Mouse (Mus musculus) heart, embryonic 13.5 days (tissue): Measurements from ENCODE around the gene Phgr1. TPM values are rescaled to one million over a fixed set of nuclear protein-coding genes. Genes with fewer than 3 reads are reported as not detected.

Experiments
- ATAC-seq: fragments of 200-750 bp; cut with Nextera tagmentation; 2 replicates; pipeline ENCODE4 v1.8.0; 2017; ENCODE audit warnings: moderate TSS enrichment; ENCODE audit not compliant: insufficient number of reproducible peaks, low FRiP score, low TSS enrichment; ENCODE audit errors: extremely low read depth
- H3K27ac ChIP-seq: fragments of 300-500 bp; sonication (generic); replicated peaks from 2 replicates; pipeline ENCODE4 v1.5.1; 2015; ENCODE audit warnings: moderate library complexity, mild to moderate bottlenecking, inconsistent platforms
- H3K27me3 ChIP-seq: fragments of 300-500 bp; sonication (generic); replicated peaks from 2 replicates; pipeline ENCODE4 v1.6.1; 2015; ENCODE audit warnings: mild to moderate bottlenecking, inconsistent platforms
- H3K36me3 ChIP-seq: fragments of 300-500 bp; sonication (generic); 2 replicates; pipeline ENCODE4 v1.6.1; 2015; ENCODE audit warnings: mild to moderate bottlenecking, inconsistent platforms
- H3K4me1 ChIP-seq: fragments of 300-500 bp; sonication (generic); 2 replicates; pipeline ENCODE4 v1.6.1; 2015; ENCODE audit warnings: inconsistent platforms
- H3K4me2 ChIP-seq: fragments of 300-500 bp; sonication (generic); 2 replicates; pipeline ENCODE4 v1.6.1; 2015; ENCODE audit warnings: inconsistent platforms, mild to moderate bottlenecking, moderate library complexity
- H3K4me3 ChIP-seq: fragments of 300-500 bp; sonication (generic); 2 replicates; pipeline ENCODE4 v1.5.1; 2015; ENCODE audit warnings: moderate library complexity, mild to moderate bottlenecking, inconsistent platforms
- H3K9ac ChIP-seq: fragments of 300-500 bp; sonication (generic); 2 replicates; pipeline ENCODE4 v1.6.1; 2015; ENCODE audit warnings: inconsistent platforms, mild to moderate bottlenecking, moderate library complexity
- H3K9me3 ChIP-seq: fragments of 300-500 bp; sonication (generic); 2 replicates; pipeline ENCODE4 v1.6.1; 2016; ENCODE audit warnings: inconsistent platforms
- WGBS: fragments of 180-500 bp; shearing (Covaris S2); methylation state at CpG from one replicate; pipeline ENCODE4 v1.1.7; 2015; ENCODE audit warnings: mixed read lengths; 5-methylcytosine and 5-hydroxymethylcytosine counted together
- polyA plus RNA-seq: library from polyadenylated mRNA; unstranded; fragments of >200 nt; fragmentation: Nextera tagmentation; extraction: Ambion mirVana; gene quantifications from 2 replicates; pipeline ENCODE4 v1.2.1, GENCODE M21; 2015

Gene Phgr1
- polyA plus RNA-seq, 1 experiment from 2014 or later: not detected

- no peak for ATAC-seq
- H3K4me3 ChIP-seq: no peak overlapping the region
- no peaks in the 10 kb centered on the region for H3K36me3 ChIP-seq
- H3K27ac ChIP-seq: no peak overlapping the region
- WGBS: 53% methylated on average over 4 of the region's 4 CpGs
- 0 out of 2 replicates have a peak, but pooled peaks cover 10% of the 10 kb centered on the region for H3K4me1 ChIP-seq
- H3K9ac ChIP-seq: no peak overlapping the region
- no peak overlapping the region for H3K4me2 ChIP-seq
- no peaks in the 10 kb centered on the region for H3K27me3 ChIP-seq
- H3K9me3 ChIP-seq: no peaks in the 10 kb centered on the region
These were observed 30.1 kb downstream of the Phgr1 start for GRCm38 (mm10) chr2:118802542-118803118.

DNA sequence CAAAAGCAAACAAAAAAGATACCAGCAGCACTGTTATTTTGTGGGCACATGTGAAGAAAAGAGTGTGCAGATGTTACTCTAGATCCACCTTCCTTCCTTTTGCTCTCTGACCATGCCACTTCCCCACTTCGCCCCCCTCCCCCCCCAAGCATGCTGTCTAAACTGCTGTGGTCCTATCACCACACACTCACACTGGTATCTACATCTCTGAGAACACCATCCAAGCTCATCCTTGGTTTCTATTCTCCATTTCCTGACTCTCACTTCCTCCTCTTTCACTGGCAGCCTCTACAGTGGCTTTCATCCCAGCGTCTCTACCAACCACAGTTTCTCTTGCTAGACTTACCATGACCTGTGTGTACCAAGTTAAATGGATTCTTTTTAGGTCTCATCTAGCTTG, 31.9 kb downstream of the Phgr1 start:
- H3K4me3 ChIP-seq: no peak overlapping the region
- no peaks in the 10 kb centered on the region for H3K36me3 ChIP-seq
- H3K9me3 ChIP-seq: no peaks in the 10 kb centered on the region
- no peak overlapping the region for H3K4me2 ChIP-seq
- 0 out of 2 replicates have a peak, but pooled peaks cover 10% of the 10 kb centered on the region for H3K4me1 ChIP-seq
- no peak overlapping the region for H3K9ac ChIP-seq
- H3K27me3 ChIP-seq: no peaks in the 10 kb centered on the region
- 64% methylated on average over 2 of the region's 2 CpGs for WGBS
- no peak for ATAC-seq
- no peak overlapping the region for H3K27ac ChIP-seq

- 0 out of 2 replicates have a peak, but pooled peaks cover 10% of the 10 kb centered on the region for H3K4me1 ChIP-seq
- no peak overlapping the region for H3K27ac ChIP-seq
- ATAC-seq: no peak
- no peaks in the 10 kb centered on the region for H3K27me3 ChIP-seq
- no peak overlapping the region for H3K4me2 ChIP-seq
- no peaks in the 10 kb centered on the region for H3K9me3 ChIP-seq
- H3K36me3 ChIP-seq: no peaks in the 10 kb centered on the region
- H3K9ac ChIP-seq: no peak overlapping the region
- 14% methylated on average over 3 of the region's 3 CpGs for WGBS
- no peak overlapping the region for H3K4me3 ChIP-seq
These were observed 32.6 kb downstream of the Phgr1 start for GRCm38 (mm10) chr2:118805137-118805536.

DNA sequence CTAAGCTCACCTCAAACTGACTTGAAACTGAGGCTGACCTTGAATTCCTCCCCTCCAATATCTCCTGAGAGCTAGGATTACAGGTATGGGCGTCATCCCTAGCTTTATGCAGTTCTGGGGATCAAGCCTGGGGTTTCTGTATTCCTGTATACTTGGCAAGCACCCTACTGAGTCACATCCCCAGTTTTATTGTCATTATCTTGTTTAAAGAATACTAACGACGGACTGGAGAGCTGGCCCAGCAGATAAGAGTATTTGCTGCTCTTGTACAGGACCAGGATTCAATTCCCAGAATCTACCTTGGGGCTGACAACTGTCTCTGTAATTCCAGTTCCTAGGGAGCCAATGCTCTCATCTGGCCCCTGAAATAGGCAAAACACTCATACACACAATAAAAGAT, 33.2 kb downstream of the Phgr1 start:
- Histone ChIP-seq H3K9me3 (no peaks in the 10 kb centered on the region), H3K9ac (no peak overlapping the region), H3K4me2 (no peak overlapping the region), H3K27me3 (no peaks in the 10 kb centered on the region), H3K36me3 (no peaks in the 10 kb centered on the region), H3K4me1 (0 out of 2 replicates have a peak, but pooled peaks cover 10% of the 10 kb centered on the region), H3K4me3 (no peak overlapping the region), H3K27ac (no peak overlapping the region)
- no peak for ATAC-seq
- 16% methylated on average over 3 of the region's 3 CpGs for WGBS

- H3K9ac ChIP-seq: no peak overlapping the region
- H3K9me3 ChIP-seq: no peaks in the 10 kb centered on the region
- H3K27ac ChIP-seq: no peak overlapping the region
- no peak overlapping the region for H3K4me2 ChIP-seq
- 0 out of 2 replicates have a peak, but pooled peaks cover 10% of the 10 kb centered on the region for H3K4me1 ChIP-seq
- no peaks in the 10 kb centered on the region for H3K36me3 ChIP-seq
- 53% methylated on average over 4 of the region's 4 CpGs for WGBS
- no peak overlapping the region for H3K4me3 ChIP-seq
- H3K27me3 ChIP-seq: peaks cover 5% of the 10 kb centered on the region; the same call in 1 of the 2 replicates
- no peak for ATAC-seq
These were observed 34.3 kb downstream of the Phgr1 start for GRCm38 (mm10) chr2:118806860-118807259.

- peaks cover 5% of the 10 kb centered on the region; the same call in 1 of the 2 replicates for H3K27me3 ChIP-seq
- H3K4me1 ChIP-seq: peaks cover 22% of the 10 kb centered on the region
- H3K27ac ChIP-seq: no peak overlapping the region
- H3K4me3 ChIP-seq: no peak overlapping the region
- H3K4me2 ChIP-seq: no peak overlapping the region
- no peak for ATAC-seq
- peaks cover 6% of the 10 kb centered on the region for H3K36me3 ChIP-seq
- 33% methylated on average over 2 of the region's 2 CpGs for WGBS
- H3K9ac ChIP-seq: no peak overlapping the region
- no peaks in the 10 kb centered on the region for H3K9me3 ChIP-seq
These were observed 38.3 kb downstream of the Phgr1 start for GRCm38 (mm10) chr2:118810861-118811260.

DNA sequence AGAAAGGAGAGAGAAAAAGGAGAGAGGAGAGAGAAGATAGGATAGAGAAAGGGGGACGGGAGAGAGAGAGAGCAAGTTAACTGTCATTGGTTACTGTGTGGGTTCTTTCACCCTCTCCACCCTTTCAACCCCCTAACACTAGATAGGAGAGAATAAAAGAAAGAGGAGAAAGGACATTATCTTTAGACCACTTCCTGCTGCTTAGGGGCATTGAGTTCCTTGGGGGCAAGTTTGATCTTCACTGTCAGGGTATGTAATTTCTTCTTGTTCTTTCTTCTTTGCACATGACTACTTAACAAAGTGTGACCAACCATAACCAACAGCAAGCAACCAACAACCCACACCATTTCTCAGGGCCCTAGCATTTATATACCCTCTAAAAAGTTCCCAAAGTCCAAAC, 40.2 kb downstream of the Phgr1 start:
- 68% methylated on average over 1 of the region's 1 CpGs for WGBS
- peaks cover 5% of the 10 kb centered on the region; the same call in 1 of the 2 replicates for H3K27me3 ChIP-seq
- no peak overlapping the region for H3K9ac ChIP-seq
- H3K4me1 ChIP-seq: peaks cover 20% of the 10 kb centered on the region
- no peak overlapping the region for H3K4me2 ChIP-seq
- no peak overlapping the region for H3K4me3 ChIP-seq
- H3K27ac ChIP-seq: no peak overlapping the region
- H3K9me3 ChIP-seq: no peaks in the 10 kb centered on the region
- no peak for ATAC-seq
- peaks cover 21% of the 10 kb centered on the region for H3K36me3 ChIP-seq

GRCm38 (mm10) chr2:118813981-118814836, 41.6 kb downstream of the Phgr1 start, which contains the start of gene Knstrn:
Gene Knstrn, plus strand, starts transcription at chr2:118814003.
- peak within 1 kb of the TSS; percentile 90 for H3K9ac ChIP-seq
- WGBS: under 1% methylated on average over 49 of the region's 49 CpGs

GRCm38 (mm10) chr2:118822800-118823199, 50.2 kb downstream of the Phgr1 start:
- H3K27me3 ChIP-seq: no peaks in the 10 kb centered on the region
- no peak overlapping the region for H3K27ac ChIP-seq
- H3K36me3 ChIP-seq: peaks cover 81% of the 10 kb centered on the region
- no peak for ATAC-seq
- H3K9me3 ChIP-seq: peaks cover 6% of the 10 kb centered on the region; the same call in 1 of the 2 replicates
- no peak overlapping the region for H3K9ac ChIP-seq
- WGBS: 87% methylated on average over 5 of the region's 5 CpGs
- no peak overlapping the region for H3K4me2 ChIP-seq
- no peak overlapping the region for H3K4me3 ChIP-seq
- H3K4me1 ChIP-seq: no peaks in the 10 kb centered on the region

More at GRCm38 (mm10) chr2:118813981-118814836, 41.6 kb downstream of the Phgr1 start, which contains the start of gene Knstrn:
- Histone ChIP-seq H3K4me2 (peak within 1 kb of the TSS; percentile 92), H3K4me3 (peak within 1 kb of the TSS; percentile 86), H3K27ac (peak within 1 kb of the TSS; percentile 73), H3K9me3 (no peaks in the 10 kb centered on the region), H3K27me3 (peaks cover 5% of the 10 kb centered on the region; the same call in 1 of the 2 replicates), H3K36me3 (peaks cover 36% of the 10 kb centered on the region), H3K4me1 (peaks cover 20% of the 10 kb centered on the region)
- ATAC-seq: peak; percentile 83

DNA sequence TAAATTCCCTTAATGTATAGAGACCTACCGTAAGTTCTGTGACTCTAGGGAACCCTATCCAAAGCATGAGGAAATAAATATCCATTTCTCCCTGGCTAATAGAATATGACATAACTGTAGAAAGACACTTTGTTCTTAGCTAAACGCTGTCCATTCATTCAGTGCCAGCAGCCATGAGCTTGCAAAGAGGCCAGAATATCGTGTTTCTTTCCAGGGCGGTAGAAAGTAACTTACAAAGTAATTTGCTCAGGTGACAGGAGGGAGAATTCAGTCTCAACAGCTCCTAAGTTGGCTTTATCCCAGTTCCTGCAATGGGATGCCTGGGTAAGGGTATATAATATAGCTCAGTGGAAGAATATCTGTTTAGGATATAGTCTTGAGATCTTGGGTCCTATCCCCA, 51.8 kb downstream of the Phgr1 start:
- WGBS: 95% methylated on average over 4 of the region's 4 CpGs
- Histone ChIP-seq H3K27ac (no peak overlapping the region), H3K36me3 (peaks cover 81% of the 10 kb centered on the region), H3K4me1 (no peaks in the 10 kb centered on the region), H3K4me3 (no peak overlapping the region), H3K9me3 (peaks cover 6% of the 10 kb centered on the region; the same call in 1 of the 2 replicates), H3K27me3 (no peaks in the 10 kb centered on the region), H3K4me2 (no peak overlapping the region), H3K9ac (no peak overlapping the region)
- ATAC-seq: no peak
